Mouse (Mus musculus) spleen, postnatal 4 days (tissue): ENCODE measurements around the gene Gm15217.

Experiments
- DNase-seq, 2 experiments: peaks; one replicate each; pipeline ENCODE4 v3.0.0; 2022; ENCODE audit warnings: low spot score in 2 of 2

Gene Gm15217

DNA sequence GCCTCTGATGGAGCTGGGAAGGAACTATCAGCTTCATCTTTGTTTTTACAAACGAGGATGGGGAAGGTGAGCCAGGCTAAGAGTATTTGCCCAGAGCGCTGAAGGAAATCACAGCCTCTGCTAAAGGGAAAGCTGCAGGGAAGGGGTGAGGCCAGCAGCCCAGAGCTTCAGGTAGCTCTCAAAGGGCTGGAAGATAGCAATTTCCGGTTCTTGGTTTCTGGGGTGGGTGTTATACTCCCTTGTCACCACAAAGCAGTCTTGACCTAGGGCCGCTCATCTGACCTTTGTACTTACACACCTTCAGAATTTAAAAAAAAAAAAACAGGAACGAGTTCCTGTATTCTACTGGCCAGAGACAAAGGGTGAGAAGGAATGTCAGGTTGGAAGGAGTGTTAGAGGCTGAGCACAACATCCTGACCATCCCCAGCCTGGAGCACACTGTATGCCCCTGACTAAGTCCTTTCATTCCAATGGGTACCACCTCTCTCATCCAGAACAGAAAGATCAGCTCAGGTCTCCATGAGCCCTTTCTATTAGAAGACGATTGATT is 12.5 kb downstream of the Gm15217 start:
- no peak for DNase-seq

DNA sequence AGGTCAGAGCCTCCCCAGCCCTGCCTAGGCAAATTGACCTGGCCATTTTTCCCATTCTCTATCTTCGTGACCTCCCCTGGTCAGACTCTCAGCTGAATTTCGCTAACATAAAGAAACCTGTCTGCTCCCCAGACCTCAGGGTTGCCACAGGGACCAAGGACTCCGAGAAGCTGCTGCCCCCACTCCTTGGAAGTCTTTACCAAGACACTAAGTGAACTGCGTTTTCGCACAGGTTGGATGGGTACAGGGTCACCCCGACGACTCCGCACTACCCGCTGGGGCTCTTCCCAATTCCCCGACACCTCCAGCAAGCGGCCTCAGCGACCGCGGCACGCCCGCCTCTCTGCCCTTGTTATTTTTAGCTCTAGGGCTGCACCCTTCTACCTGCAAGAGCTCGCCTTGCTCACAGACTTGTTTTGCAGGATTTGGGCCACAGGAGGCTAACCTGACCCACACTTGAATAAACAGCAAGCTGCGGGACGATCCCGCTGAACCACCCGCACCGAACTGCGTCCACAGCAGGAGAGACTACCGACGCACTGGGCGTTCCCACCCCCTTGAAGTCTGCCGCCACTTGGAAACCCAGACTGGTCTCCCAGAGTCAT is 19.0 kb downstream of the Gm15217 start:
- no peak for DNase-seq

DNA sequence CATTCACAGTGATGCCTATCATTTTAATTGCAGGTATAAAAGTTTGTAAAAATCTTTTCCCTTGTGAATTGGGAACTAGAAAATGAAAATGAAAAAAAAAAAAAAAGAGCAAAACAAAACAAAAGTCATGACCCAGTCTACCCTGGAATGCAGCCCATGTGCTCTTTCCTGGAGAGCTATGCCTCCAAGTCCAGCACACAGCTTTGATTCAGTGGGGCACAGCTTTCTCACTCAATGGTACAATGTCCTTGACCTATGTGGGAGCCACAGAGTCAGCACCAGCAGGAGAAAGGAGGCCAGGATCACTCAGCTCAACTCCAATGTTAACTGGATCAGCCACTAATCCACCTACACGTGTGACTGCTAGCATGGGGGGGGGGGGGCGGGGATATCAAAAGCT is 20.7 kb downstream of the Gm15217 start:
- DNase-seq, result no peak

DNA sequence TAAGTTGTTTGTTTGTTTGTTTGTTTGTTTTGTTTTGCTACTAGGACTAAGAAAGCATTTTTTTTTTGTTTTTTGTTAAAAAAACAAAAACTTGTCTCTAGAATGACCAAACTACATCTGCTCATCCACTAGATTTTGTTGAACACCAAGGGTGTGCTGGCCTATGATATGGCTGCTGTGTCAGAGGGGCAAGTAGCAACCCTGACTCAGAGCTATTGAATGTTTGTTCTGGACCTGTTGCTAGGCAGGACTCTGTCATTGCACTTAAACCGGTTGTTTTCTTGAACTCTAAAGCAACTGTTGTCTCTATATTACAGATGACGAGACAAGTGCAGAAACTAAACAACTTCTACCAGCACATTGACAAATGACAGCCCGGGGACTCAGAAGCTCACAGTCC is 29.1 kb downstream of the Gm15217 start:
- DNase-seq, result no peak

DNA sequence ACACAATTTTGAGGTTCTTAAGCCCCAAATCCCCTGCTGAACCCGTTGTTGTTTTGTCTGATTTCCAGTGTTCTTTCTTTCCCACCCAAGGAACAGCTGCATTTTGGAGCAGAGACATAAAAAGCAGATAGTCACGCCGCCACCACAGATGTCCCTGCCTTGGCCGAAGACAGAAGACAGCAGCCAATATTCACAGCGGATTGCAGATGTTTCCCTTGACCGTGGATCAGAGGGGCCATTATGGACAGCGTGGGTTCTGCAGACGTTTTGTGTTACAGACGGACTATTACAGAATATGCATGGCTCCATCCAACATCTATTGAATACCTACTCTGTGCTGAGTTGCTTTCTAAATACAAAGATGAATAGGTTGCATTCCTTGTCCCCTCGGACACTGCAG is 29.8 kb downstream of the Gm15217 start:
- DNase-seq, result no peak

DNA sequence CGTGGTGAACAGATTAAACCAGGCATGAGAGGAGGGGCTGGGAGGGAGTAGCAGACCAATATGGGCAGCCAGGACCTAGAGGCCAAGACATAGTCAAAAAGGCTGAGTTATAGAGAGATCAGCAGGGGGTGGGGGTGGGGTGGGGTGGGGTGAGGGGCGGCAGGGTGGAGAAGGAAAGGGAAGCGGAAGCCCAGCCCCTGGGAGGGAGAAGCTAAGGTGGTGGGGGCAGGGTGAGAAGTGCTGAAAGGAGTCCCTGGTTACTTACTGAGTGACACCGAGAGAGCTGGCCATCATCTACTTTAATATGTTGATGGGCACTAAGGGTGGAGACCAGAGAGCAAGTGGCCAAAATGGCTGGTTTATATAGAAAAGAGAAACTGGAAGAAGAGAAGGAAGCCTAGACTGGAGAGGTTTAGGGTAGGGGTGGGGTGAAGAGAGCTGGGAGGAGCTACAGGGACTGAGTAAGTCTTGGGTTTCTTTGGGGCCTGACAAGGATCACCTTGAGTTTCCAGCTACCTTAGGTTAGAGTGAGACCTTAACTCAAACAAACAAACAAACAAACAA is 31.4 kb downstream of the Gm15217 start:
- DNase-seq, result no peak

DNA sequence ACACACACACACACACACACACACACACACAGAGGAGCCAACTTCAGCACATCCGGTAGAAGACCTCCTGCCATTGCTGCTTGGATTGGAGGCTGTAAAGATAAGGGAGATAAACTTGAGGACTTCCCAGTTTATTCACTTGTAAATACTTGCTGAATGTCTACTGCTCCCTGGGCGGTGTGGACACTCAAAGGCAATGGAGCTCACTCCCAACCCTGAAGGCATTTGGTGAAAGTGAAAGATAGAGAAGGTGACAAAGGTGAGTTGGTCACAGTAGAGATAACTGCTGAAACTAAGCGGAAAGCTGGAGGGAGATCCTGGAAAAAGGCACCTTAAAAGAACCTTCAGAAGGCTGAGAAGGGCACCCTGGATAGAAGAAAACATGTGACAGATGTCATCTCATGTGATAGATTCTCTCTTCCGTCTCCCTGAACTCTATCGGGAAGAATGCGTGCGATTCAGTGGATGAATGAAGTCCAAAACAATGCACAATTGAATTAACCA is 33.3 kb downstream of the Gm15217 start:
- no peak for DNase-seq

DNA sequence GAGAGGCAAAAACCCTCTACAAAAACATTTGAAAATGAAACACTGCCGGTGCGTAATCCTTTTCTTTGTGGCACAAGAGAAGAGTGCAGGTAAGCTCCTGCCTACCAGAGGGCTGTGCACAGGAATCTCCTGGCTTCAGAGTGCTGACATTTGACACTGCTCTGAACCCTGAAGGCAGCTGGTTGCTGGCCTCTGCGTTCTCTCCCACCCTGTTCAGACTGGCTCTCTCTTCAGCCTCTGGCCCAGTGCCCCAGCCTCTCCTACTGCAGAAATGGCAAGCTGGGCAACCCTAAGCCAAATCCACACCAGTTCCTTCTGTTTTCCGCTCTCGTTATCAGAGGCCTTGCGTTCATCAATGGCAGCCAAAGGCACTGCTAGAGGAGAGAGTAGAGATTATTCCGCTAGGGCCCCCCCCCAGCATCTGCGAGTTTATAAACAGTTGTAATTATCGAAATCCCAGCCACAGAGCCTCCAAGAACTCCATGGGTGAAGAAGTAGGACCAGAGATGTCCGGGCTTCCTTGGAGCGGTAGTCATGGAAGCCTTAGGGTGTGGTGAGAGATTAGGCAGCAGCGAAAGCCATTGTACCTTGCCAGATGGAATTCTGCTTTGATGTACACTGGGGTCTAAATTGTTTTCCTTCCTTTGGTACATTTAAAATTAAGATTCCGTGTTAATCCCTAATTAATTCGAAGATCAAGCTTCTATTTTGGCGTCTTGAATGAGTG is 39.3 kb downstream of the Gm15217 start:
- DNase-seq, result no peak

DNA sequence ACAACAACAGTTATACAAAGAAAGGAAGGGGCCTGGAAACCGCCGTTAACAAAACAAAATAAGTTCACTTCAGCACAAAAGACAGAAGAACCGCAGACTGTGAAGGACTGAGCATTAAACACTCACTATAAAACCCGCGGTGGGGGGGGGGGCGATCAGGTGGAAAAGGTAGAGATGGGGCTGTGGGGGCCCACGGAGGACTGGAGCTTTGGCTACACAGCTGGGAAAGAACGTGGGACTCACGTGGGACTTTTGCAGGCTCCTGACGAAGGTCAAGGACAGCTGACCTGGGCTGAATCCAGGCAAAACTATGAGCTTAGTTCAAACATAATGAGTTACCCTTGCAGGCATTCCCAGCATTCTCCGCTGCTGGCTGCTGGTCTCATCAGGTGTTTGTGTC is 40.1 kb downstream of the Gm15217 start:
- DNase-seq, result no peak

DNA sequence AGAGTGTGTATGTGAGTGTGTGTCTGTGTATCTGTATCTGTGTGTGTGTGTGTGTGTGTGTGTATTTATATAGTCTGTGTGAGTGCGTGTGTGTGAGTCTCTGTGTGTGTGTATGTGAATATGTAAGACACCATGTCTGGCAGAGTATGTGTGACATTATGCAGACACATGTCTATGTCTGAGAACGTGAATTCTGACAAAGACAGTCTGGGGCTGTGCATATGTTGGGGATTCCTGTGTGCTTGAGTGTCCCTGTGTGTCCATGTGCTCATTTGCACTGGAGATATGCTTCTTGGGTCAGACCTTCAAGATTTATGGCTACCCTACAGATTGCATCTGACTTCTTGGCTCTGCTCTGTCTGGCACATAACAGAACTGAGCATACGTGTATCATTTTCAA is 42.6 kb downstream of the Gm15217 start:
- DNase-seq, result no peak

DNA sequence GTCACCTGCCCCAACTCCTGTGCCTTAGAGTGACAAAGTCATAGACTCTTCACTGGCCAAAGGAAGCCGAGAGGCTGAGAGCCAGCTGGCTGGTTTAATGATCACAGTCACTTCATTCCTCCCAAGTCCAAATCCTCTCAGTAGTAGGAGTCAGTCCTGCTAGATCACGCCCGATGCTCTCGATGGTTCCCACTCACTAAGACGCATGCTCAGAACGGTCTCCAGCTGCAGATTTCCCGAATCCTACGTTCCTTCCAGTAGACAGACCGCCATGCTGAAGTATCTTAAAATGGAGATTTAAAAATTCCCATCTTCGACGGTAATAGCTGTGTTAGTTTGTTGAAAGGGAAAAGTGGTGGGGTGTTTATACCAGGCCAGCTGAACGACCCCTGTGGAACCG is 48.0 kb downstream of the Gm15217 start:
- no peak for DNase-seq

DNA sequence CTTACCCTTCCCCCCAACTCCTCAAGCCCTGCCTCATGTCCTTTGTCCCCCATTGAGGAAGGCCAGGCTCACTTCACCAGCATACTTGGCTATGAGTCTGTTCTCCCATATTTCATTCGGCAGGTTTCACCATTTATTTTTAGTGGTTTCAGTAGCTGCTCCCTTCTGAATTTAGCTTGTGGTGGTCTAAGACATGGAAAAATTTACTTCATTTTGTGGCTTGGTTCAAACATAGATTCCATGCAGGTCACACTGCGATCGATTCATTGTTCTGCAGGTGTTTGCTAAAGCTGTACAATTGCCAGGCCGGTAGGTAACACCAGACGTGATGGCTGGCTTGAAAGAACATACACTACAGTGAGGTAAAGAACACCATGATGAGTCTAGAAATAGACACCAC is 51.0 kb downstream of the Gm15217 start:
- no peak for DNase-seq
